Mouse (Mus musculus) lung, postnatal 0 days (tissue): ENCODE measurements around the gene Scn2b.

Experiments used
- CTCF ChIP-seq: IDR thresholded peaks from 2 replicates; pipeline ENCODE4 v1.5.1; 2016; ENCODE audit warnings: antibody characterized with exemption, mild to moderate bottlenecking
- EP300 ChIP-seq: IDR thresholded peaks from 2 replicates; pipeline ENCODE4 v1.6.1; 2016; ENCODE audit warnings: antibody characterized with exemption, mild to moderate bottlenecking, control low read depth

GRCm38 (mm10) chr9:45118552-45118951, 970 bp downstream of the Scn2b start:
- TF ChIP-seq CTCF (no peak), EP300 (no peak)
